Mouse (Mus musculus) embryonic facial prominence, embryonic 14.5 days (tissue): ENCODE results near the gene Plcxd1. TPM values are rescaled to one million over a fixed set of nuclear protein-coding genes. Genes with fewer than 3 reads are reported as not detected.
A peak's percentile ranks its signal among the peaks of the same experiment; 100 is the strongest.

Source experiments
- ATAC-seq: fragments of 200-750 bp; cut with Nextera tagmentation; 2 replicates; pipeline ENCODE4 v1.8.0; 2017; ENCODE audit warnings: low read depth, moderate number of reproducible peaks, moderate TSS enrichment
- DNase-seq: peaks from one replicate; pipeline ENCODE4 v3.0.0-alpha.2; 2015; ENCODE audit warnings: low spot score
- H3K27ac ChIP-seq: fragments of 300-500 bp; sonication (generic); replicated peaks from 2 replicates; pipeline ENCODE4 v1.5.1; 2014; ENCODE audit warnings: low read depth, mild to moderate bottlenecking, low read length, moderate library complexity
- H3K27me3 ChIP-seq: fragments of 300-500 bp; sonication (generic); replicated peaks from 2 replicates; pipeline ENCODE4 v1.6.1; 2014; ENCODE audit warnings: low read length; ENCODE audit not compliant: control insufficient read depth, insufficient read depth
- H3K36me3 ChIP-seq: fragments of 300-500 bp; sonication (generic); 2 replicates; pipeline ENCODE4 v1.6.1; 2014; ENCODE audit warnings: low read length, mixed read lengths; ENCODE audit not compliant: control insufficient read depth, insufficient read depth
- H3K4me1 ChIP-seq: fragments of 300-500 bp; sonication (generic); 2 replicates; pipeline ENCODE4 v1.6.1; 2014; ENCODE audit warnings: antibody characterized with exemption, low read length; ENCODE audit not compliant: control insufficient read depth, insufficient read depth
- H3K4me2 ChIP-seq: fragments of 300-500 bp; sonication (generic); 2 replicates; pipeline ENCODE4 v1.6.1; 2014; ENCODE audit warnings: low read depth, mild to moderate bottlenecking, low read length, moderate library complexity, mixed read lengths
- H3K4me3 ChIP-seq: fragments of 300-500 bp; sonication (generic); 2 replicates; pipeline ENCODE4 v1.5.1; 2014; ENCODE audit warnings: low read depth, mild to moderate bottlenecking, low read length
- H3K9ac ChIP-seq: fragments of 300-500 bp; sonication (generic); 2 replicates; pipeline ENCODE4 v1.6.1; 2014; ENCODE audit warnings: low read depth, mild to moderate bottlenecking, low read length, moderate library complexity, mixed read lengths
- H3K9me3 ChIP-seq: fragments of 300-500 bp; sonication (generic); 2 replicates; pipeline ENCODE4 v1.6.1; 2016; ENCODE audit warnings: low read length; ENCODE audit not compliant: control insufficient read depth
- WGBS: fragments of 180-500 bp; shearing (Covaris S2); extraction: QIAGEN DNeasy Blood & Tissue Kit; methylation state at CpG from one replicate; pipeline ENCODE4 v1.1.7; 2014; 5-methylcytosine and 5-hydroxymethylcytosine counted together
- polyA plus RNA-seq: library from polyadenylated mRNA; unstranded; fragments of >200 nt; fragmentation: Nextera tagmentation; extraction: Ambion mirVana; gene quantifications from 2 replicates; pipeline ENCODE4 v1.2.1, GENCODE M21; 2014

The Plcxd1 gene
- polyA plus RNA-seq, 1 experiment from 2014 or later, result 1.8 TPM

DNA sequence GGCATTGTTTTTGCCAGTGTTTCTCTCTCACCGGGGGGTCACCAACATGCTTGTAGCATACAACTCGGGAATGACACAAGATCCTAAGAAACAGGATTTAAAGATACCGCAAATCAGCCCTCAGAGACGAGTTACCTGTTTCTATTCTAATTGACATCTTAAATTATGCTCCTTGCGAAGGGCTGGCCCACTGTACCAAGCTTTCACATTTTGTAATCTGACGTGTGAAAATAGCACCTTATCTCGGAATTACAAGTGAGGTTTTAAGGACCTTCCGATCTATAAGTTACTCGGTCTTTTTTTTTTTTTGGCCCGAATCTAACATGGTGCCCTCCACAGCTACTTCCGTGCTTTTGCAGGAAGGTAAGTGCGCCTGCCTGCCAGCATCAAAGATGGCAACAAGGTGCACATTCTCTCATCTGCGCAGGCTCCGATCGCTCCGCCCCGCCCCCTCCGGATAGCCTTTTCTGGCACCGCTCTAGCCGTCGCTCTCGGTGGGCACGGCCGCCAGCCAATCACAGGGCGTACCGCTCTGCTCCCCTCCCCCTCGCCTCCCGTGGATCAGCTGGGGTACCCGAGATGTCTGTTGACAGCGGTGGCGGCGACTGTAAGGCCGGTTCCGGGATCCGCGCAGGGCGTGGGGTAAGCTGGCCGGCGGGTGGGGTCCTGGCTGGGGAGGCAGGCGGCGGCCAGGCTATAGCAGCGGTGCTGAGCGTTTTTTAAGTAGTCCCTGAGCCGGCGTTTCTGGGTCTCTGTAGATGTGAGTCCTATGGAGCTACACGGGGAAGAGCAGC is 35.7 kb downstream of the Plcxd1 start, which contains the start of gene Chfr:
Gene Chfr (plus strand): TSS at position 550 of the 794 bp plus-strand sequence.
- ATAC-seq, result peak; percentile 99
- Histone ChIP-seq H3K9ac (peak within 1 kb of the TSS; percentile 74), H3K9me3 (peaks cover 18% of the 10 kb centered on the region), H3K27ac (peak within 1 kb of the TSS; percentile 61), H3K4me3 (peak within 1 kb of the TSS; percentile 72), H3K4me2 (peak within 1 kb of the TSS; percentile 75), H3K27me3 (no peaks in the 10 kb centered on the region), H3K4me1 (no peaks in the 10 kb centered on the region; the same call in 1 of the 2 replicates), H3K36me3 (peaks cover 17% of the 10 kb centered on the region; the same call in 1 of the 2 replicates)
- 5% methylated on average over 39 of the region's 46 CpGs for WGBS
- DNase-seq, result peak; percentile 98

DNA sequence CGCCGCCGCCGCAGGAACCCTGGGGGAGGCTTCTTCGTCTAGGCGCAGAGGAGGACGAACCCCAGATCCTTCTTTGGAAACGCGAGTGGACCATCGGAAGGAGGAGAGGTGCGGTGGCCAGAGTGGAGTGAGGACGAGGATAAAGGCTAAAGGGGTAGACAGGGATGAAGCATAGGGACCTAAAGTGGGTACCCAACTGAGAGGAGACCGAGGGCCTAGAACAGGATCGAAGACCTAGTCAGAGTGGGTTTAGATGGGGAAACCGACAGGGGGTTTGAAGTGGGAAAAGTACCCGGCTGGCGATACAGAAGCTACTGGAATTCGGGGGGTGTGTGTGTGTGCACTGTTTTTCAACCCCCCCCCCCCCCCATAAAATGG is 36.3 kb downstream of the Plcxd1 start:
- Histone ChIP-seq H3K4me2 (peak overlapping the region; percentile 75), H3K27ac (peak overlapping the region; percentile 61), H3K9me3 (peaks cover 16% of the 10 kb centered on the region; the same call in 1 of the 2 replicates), H3K36me3 (peaks cover 19% of the 10 kb centered on the region; the same call in 1 of the 2 replicates), H3K4me1 (no peaks in the 10 kb centered on the region; the same call in 1 of the 2 replicates), H3K9ac (peak overlapping the region; percentile 74), H3K4me3 (peak overlapping the region; percentile 72), H3K27me3 (no peaks in the 10 kb centered on the region)
- ATAC-seq (peak; percentile 7; the same call in 1 of the 2 replicates), DNase-seq (peak; percentile 1)
- 7% methylated on average over 18 of the region's 18 CpGs for WGBS

DNA sequence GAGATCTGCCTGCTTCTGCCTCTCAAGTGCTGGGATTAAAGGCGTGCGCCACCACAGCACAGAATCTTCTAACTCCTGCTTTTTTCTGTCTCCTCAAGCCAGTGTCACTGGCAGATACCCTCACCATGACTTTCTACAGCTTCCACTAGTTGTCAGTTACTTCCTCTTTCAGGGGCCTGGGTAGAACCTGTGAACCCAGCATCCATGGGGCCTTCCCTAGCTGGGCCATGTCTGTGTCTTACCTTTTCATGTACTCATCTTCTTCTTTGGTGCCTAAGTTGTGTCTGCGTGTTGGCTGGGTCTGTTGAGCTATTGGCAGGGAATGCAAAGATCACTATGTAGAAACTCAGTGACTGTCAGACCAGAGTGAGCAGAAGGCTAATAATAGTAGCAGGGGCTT is 38.0 kb downstream of the Plcxd1 start:
- H3K4me1 ChIP-seq, result no peaks in the 10 kb centered on the region; the same call in 1 of the 2 replicates
- H3K27me3 ChIP-seq, result no peaks in the 10 kb centered on the region
- WGBS, result 96% methylated on average over 3 of the region's 3 CpGs
- no peak overlapping the region for H3K9ac ChIP-seq
- H3K4me2 ChIP-seq, result no peak overlapping the region
- H3K36me3 ChIP-seq, result peaks cover 27% of the 10 kb centered on the region
- no peak overlapping the region for H3K27ac ChIP-seq
- no peak overlapping the region for H3K4me3 ChIP-seq
- H3K9me3 ChIP-seq, result 0 out of 2 replicates have a peak, but pooled peaks cover 13% of the 10 kb centered on the region
- DNase-seq (no peak), ATAC-seq (no peak)

DNA sequence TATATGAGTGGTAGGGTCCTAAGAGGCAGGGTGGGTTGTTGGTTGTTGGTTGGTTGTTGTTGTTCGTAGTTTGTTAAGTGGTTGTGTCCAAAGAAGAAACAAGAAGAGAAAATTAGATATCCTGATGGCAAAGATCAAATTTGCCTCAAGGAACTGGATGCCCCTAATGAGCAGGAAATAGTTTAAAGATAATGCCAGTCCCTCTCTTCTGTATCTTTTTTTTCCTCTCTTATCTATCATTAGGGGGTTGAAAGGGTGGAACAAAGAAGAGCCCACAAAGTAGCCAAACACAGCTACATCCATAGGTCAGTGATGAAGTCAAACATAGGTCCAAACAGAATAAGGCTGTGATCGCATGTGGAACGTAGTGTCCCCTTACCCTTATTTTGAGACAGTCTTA is 39.6 kb downstream of the Plcxd1 start:
- H3K27me3 ChIP-seq, result no peaks in the 10 kb centered on the region
- WGBS, result 95% methylated on average over 3 of the region's 3 CpGs
- no peak overlapping the region for H3K4me2 ChIP-seq

DNA sequence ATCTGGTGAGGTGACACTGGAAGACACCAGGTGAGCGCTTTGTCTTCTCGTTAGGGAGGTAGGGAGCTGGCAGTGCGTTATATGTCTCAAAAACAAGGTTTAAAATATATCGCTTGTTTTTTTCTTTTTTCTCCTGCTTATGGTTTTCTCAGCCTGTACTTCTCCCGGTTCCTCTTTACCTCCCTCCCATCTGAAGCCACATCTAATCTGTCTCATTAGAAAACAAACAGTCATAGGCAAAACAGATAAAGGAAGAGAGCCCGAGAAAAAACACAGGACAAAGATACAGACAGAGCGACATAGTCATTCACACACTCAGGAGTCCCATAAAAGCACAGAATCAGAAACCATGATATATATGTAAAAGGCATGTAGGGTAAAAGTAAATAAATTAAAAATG is 40.7 kb downstream of the Plcxd1 start:
- Histone ChIP-seq H3K27ac (no peak overlapping the region), H3K9ac (no peak overlapping the region), H3K36me3 (peaks cover 47% of the 10 kb centered on the region), H3K27me3 (no peaks in the 10 kb centered on the region), H3K4me3 (no peak overlapping the region), H3K4me1 (no peaks in the 10 kb centered on the region; the same call in 1 of the 2 replicates), H3K9me3 (no peaks in the 10 kb centered on the region), H3K4me2 (no peak overlapping the region)
- 93% methylated on average over 7 of the region's 7 CpGs for WGBS
- ATAC-seq (no peak), DNase-seq (no peak)

More for the DNA sequence above, 39.6 kb downstream of the Plcxd1 start:
- no peak for ATAC-seq
- H3K27ac ChIP-seq, result no peak overlapping the region
- no peaks in the 10 kb centered on the region; the same call in 1 of the 2 replicates for H3K4me1 ChIP-seq
- no peak overlapping the region for H3K9ac ChIP-seq
- DNase-seq, result no peak
- H3K4me3 ChIP-seq, result no peak overlapping the region
- H3K9me3 ChIP-seq, result 0 out of 2 replicates have a peak, but pooled peaks cover 6% of the 10 kb centered on the region
- H3K36me3 ChIP-seq, result peaks cover 37% of the 10 kb centered on the region

DNA sequence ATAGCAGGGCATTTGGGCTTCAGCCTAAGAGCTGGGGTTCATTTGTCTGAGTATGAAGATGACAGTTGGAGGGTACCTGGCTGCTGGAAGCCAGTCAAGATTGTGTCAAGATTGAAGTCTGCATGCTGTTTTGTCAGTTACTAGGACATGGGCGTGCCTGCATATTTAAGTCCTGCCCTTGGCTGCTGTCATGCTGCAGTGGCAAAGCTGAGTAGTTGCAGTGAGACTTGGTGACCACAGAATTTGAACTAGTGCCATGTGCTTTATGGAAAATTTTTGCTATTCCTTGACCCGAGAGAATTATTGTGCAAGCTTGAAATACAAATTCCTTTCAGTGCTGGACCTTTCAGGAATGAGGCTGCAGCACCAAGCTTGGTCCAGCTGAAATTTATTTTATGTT is 42.5 kb downstream of the Plcxd1 start:
- ATAC-seq (no peak), DNase-seq (no peak)
- H3K9me3 ChIP-seq, result no peaks in the 10 kb centered on the region
- no peak overlapping the region for H3K4me2 ChIP-seq
- no peak overlapping the region for H3K4me3 ChIP-seq
- H3K36me3 ChIP-seq, result peaks cover 64% of the 10 kb centered on the region
- no peak overlapping the region for H3K27ac ChIP-seq
- WGBS, result 86% methylated on average over 2 of the region's 2 CpGs
- no peak overlapping the region for H3K9ac ChIP-seq
- H3K4me1 ChIP-seq, result no peaks in the 10 kb centered on the region
- no peaks in the 10 kb centered on the region for H3K27me3 ChIP-seq

DNA sequence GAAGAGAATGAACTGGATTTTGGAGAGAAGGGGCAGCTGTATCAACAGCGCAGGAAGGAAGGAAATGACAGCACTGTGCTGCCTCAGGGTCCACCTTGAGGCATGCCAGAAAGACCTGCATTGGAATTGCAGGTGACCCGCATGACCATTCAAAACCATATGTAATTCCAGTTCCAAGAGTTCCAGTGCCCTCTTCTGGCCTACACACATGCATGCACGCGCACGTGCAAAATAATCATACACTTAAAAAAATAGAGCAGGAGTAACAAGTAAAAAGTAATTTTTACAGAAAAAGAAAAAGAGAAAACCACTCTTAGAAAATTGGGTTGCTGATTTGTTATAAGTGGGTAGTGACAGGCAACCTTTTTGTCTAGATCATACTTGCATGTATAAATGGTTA is 43.2 kb downstream of the Plcxd1 start:
- Histone ChIP-seq H3K4me2 (no peak overlapping the region), H3K4me3 (no peak overlapping the region), H3K27me3 (no peaks in the 10 kb centered on the region), H3K27ac (no peak overlapping the region), H3K9ac (no peak overlapping the region), H3K4me1 (no peaks in the 10 kb centered on the region), H3K9me3 (no peaks in the 10 kb centered on the region), H3K36me3 (peaks cover 70% of the 10 kb centered on the region)
- DNase-seq (no peak), ATAC-seq (no peak)
- 89% methylated on average over 5 of the region's 5 CpGs for WGBS
